Mouse (Mus musculus) heart, postnatal 25 days (tissue): ENCODE measurements around the gene Gm10340. TPM values are rescaled to one million over a fixed set of nuclear protein-coding genes. Genes with fewer than 3 reads are reported as not detected.
"Not testable (repeated sequence)": the region's sequence is repeated elsewhere in the genome, so short reads cannot be mapped to it uniquely, and the experiment has no call there.

ENCODE experiments used
- DNase-seq: peaks from one replicate; pipeline ENCODE4 v3.0.0; 2022; ENCODE audit warnings: low spot score
- intact Hi-C: fragments of 180-260 bp; cut with DNase I; formaldehyde crosslinking; loops from one replicate; pipeline ENCODE4 v1.15.1; 2025
- total RNA-seq, 2 experiments: library from RNA; stranded (reverse); gene quantifications; 2 replicates each; pipeline ENCODE4 v1.2.3; 2021

The Gm10340 gene
- total RNA-seq: under 1 TPM in 1 of 2 experiments, not detected in 1; 0.48 TPM

GRCm38 (mm10) chr14:3133697-3134096 lies at the start of gene Gm10340:
Gm10340 (plus strand) TSS chr14:3133997.
- DNase-seq, intact Hi-C loops: not testable (repeated sequence)

- DNase-seq: peak; percentile 29
- intact Hi-C loops: not testable (repeated sequence)
These were observed 17.7 kb upstream of the Gm10340 start for GRCm38 (mm10) chr14:3116051-3116450.

GRCm38 (mm10) chr14:3187955-3188354 lies 54.2 kb downstream of the Gm10340 start, which contains the start of gene Gm5795:
Gm5795 (plus strand) TSS chr14:3188255.
- intact Hi-C loops, DNase-seq: not testable (repeated sequence)

Other genes starting within 250 kb of the Gm10340 start
- gene Gm2888, start 104.0 kb upstream of the Gm10340 start, total RNA-seq: not detected
- gene Gm2897, start 84.7 kb upstream of the Gm10340 start, total RNA-seq: not detected
- not detected for gene Gm5795, start 54.3 kb downstream of the Gm10340 start, total RNA-seq
- gene D830030K20Rik, start 74.5 kb downstream of the Gm10340 start, total RNA-seq: 1 to 10 TPM; 2.0 TPM
- not detected for gene Gm2956, start 198.6 kb downstream of the Gm10340 start, total RNA-seq